Mouse (Mus musculus): ENCODE measurements around the gene Unk. TPM values are rescaled to one million over a fixed set of nuclear protein-coding genes. Genes with fewer than 3 reads are reported as not detected.

Gene Unk
- total and polyA plus RNA-seq, 3 experiments = 21.7 to 42.3 TPM; not detected in 1

DNA sequence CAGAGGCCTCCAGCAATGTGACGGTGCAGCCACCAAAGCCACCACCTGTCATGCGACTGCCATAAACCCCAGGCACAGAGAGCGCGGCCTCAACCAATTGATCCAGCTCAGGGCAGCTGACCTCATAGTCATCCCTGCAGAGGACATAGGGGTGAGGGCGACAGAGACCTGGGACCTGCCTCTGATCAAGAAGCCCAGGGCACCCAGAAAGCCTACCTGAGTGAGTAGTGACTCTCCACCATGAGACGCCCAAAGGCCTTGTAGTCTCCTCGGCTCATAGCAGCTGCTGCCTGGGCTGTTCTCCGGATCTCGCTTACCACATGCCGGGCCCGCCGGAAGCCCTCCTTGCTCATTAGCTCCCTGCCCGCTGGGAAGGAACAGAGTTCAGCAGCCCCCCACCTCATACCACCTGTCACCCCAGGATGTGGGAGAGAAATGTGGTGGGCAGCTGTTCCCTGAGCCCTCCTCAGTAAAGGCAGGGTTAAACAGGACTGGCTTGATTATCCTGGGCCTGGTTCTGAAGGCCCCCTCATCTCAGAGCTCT, 21.2 kb upstream of the Unk start:
- H3K36me3 ChIP-seq (ENCODE audit: control insufficient read depth in 1 of 2, insufficient read depth in 2 of 2, low read length in 2 of 2) = peaks cover 0 to 17% of the 10 kb centered on the region in 2 experiments; a peak in 2 of 4 replicates
- H3K27me3 ChIP-seq (ENCODE audit: control insufficient read depth in 1 of 2, insufficient read depth in 2 of 2, low read length in 2 of 2) = no peaks in the 10 kb centered on the region
- peaks cover 13% of the 10 kb centered on the region for H3K79me2 ChIP-seq (ENCODE audit: control insufficient read depth, insufficient read depth, low read length, poor library complexity)
- no peak for DNase-seq (ENCODE audit: low read depth, low spot score)
- no peak overlapping the region for H3K4me3 ChIP-seq (ENCODE audit: control insufficient read depth in 1 of 2, insufficient read depth in 1 of 2, low read depth in 2 of 2, low read length in 2 of 2)
- H3K9ac ChIP-seq (ENCODE audit: control insufficient read depth, low read depth, low read length, poor library complexity, severe bottlenecking) = no peak overlapping the region
- TF ChIP-seq MAZ (IDR thresholded peaks at IDR 0.05; ENCODE audit: low read depth, low read length) (no peak), BHLHE40 (IDR thresholded peaks at IDR 0.05; ENCODE audit: borderline replicate concordance, low read depth, low read length) (no peak), CHD2 (IDR thresholded peaks at IDR 0.05; ENCODE audit: low read length) (no peak), ZC3H11A (IDR thresholded peaks at IDR 0.05; ENCODE audit: low read depth, low read length) (no peak), CHD1 (IDR thresholded peaks at IDR 0.05; ENCODE audit: low read depth, low read length) (no peak), POLR2AphosphoS2 (IDR thresholded peaks at IDR 0.05; ENCODE audit: low read length) (no peak), GABPA (IDR thresholded peaks at IDR 0.05; ENCODE audit: low read depth, low read length) (no peak)
- peaks cover 7 to 23% of the 10 kb centered on the region in 2 experiments for H3K4me1 ChIP-seq (ENCODE audit: control insufficient read depth in 1 of 2, insufficient read depth in 2 of 2, low read length in 2 of 2)
- H3K9me3 ChIP-seq (replicated peaks; ENCODE audit: insufficient read depth, low read length) = no peaks in the 10 kb centered on the region
- no peak overlapping the region for H3K27ac ChIP-seq (ENCODE audit: control insufficient read depth, low read depth, low read length)

DNA sequence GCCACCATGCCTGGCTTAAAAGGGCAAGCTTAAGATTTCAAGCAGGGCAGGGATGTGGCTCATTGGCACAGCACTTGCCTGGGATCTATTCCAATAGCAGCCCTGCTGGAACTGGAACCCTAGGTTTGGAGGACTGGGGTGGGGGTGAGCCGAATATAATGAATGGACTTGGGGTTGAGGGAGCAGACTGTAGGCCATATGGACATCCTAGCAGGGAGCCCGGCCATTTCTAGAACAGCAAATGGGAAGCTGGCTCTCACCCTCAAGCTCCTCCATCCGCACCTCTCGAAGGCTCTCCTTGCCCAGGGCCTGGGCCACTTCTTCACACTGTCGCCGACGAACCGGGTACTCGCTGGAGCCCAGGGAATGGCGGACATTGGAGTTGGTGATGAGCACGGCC, 20.5 kb upstream of the Unk start:
- TF ChIP-seq MYB (IDR thresholded peaks at IDR 0.05; ENCODE audit: low read depth, low read length) = no peak
- no peak for TF ChIP-seq GABPA (IDR thresholded peaks at IDR 0.05; ENCODE audit: low read depth, low read length)
- TF ChIP-seq SIN3A (IDR thresholded peaks at IDR 0.05; ENCODE audit: low read length) = no peak
- TF ChIP-seq ZNF384 (IDR thresholded peaks at IDR 0.05; ENCODE audit: low read depth, low read length) = no peak
- no peak for TF ChIP-seq USF1 (IDR thresholded peaks at IDR 0.05; ENCODE audit: low read depth, low read length)
- no peak for TF ChIP-seq TBP (IDR thresholded peaks at IDR 0.05; ENCODE audit: low read depth, low read length)
- TF ChIP-seq MEF2A (IDR thresholded peaks at IDR 0.05; ENCODE audit: extremely low read depth, insufficient replicate concordance, low read depth, low read length, poor library complexity, severe bottlenecking) = no peak
- no peak for TF ChIP-seq MAX (IDR thresholded peaks at IDR 0.05; ENCODE audit: low read length)
- no peak for TF ChIP-seq ZMIZ1 (IDR thresholded peaks at IDR 0.05; ENCODE audit: low read depth, low read length)
- no peak for TF ChIP-seq POLR2AphosphoS2 (IDR thresholded peaks at IDR 0.05; ENCODE audit: low read length)
- no peak for TF ChIP-seq RAD21 (IDR thresholded peaks at IDR 0.05; ENCODE audit: low read depth, low read length)
- no peak for TF ChIP-seq ELF1 (IDR thresholded peaks at IDR 0.05; ENCODE audit: low read depth, low read length)
- TF ChIP-seq CHD1 (IDR thresholded peaks at IDR 0.05; ENCODE audit: low read depth, low read length) = no peak
- TF ChIP-seq TAL1 (IDR thresholded peaks at IDR 0.05; ENCODE audit: low read length) = no peak
- TF ChIP-seq MAZ (IDR thresholded peaks at IDR 0.05; ENCODE audit: low read depth, low read length) = no peak
- TF ChIP-seq NRF1 (IDR thresholded peaks at IDR 0.05; ENCODE audit: insufficient read depth, low read depth, low read length, poor library complexity, severe bottlenecking) = no peak
- no peak for TF ChIP-seq MXI1 (IDR thresholded peaks at IDR 0.05; ENCODE audit: low read depth, low read length)
- no peak for TF ChIP-seq NELFE (IDR thresholded peaks at IDR 0.05; ENCODE audit: low read depth, low read length)
- Histone ChIP-seq H3K4me1 (ENCODE audit: control insufficient read depth in 1 of 2, insufficient read depth in 2 of 2, low read length in 2 of 2) (peaks cover 3 to 19% of the 10 kb centered on the region in 2 experiments; a peak in 3 of 4 replicates), H3K27me3 (ENCODE audit: control insufficient read depth in 1 of 2, insufficient read depth in 2 of 2, low read length in 2 of 2) (no peaks in the 10 kb centered on the region), H3K36me3 (ENCODE audit: control insufficient read depth in 1 of 2, insufficient read depth in 2 of 2, low read length in 2 of 2) (peaks cover 0 to 13% of the 10 kb centered on the region in 2 experiments; a peak in 2 of 4 replicates), H3K9me3 (replicated peaks; ENCODE audit: insufficient read depth, low read length) (no peaks in the 10 kb centered on the region), H3K9ac (ENCODE audit: control insufficient read depth, low read depth, low read length, poor library complexity, severe bottlenecking) (no peak overlapping the region), H3K4me3 (ENCODE audit: control insufficient read depth in 1 of 2, insufficient read depth in 1 of 2, low read depth in 2 of 2, low read length in 2 of 2) (no peak overlapping the region), H3K27ac (ENCODE audit: control insufficient read depth, low read depth, low read length) (no peak overlapping the region), H3K79me2 (ENCODE audit: control insufficient read depth, insufficient read depth, low read length, poor library complexity) (peaks cover 13% of the 10 kb centered on the region)
- no peak for DNase-seq (ENCODE audit: low read depth, low spot score)

Measured in MEL (cell line).